Mouse (Mus musculus) fat pad, adult 2 months (tissue): Measurements from ENCODE around the gene Casz1.

Experiments
- DNase-seq: peaks from one replicate; pipeline ENCODE4 v3.0.0-alpha.2; 2011; ENCODE audit warnings: low read depth, low spot score; ENCODE audit errors: extremely low read depth

Casz1 gene

GRCm38 (mm10) chr4:148797475-148798324, 6.5 kb upstream of the Casz1 start:
- DNase-seq: peak; percentile 96

GRCm38 (mm10) chr4:148803031-148803430, 1.2 kb upstream of the Casz1 start:
- no peak for DNase-seq

- no peak for DNase-seq
Measured at GRCm38 (mm10) chr4:148803636-148804035, 593 bp upstream of the Casz1 start.

GRCm38 (mm10) chr4:148804780-148805160, 541 bp downstream of the Casz1 start:
- no peak for DNase-seq

GRCm38 (mm10) chr4:148805161-148805810, 1.1 kb downstream of the Casz1 start:
- DNase-seq: no peak

GRCm38 (mm10) chr4:148805811-148806747, 1.9 kb downstream of the Casz1 start:
- no peak for DNase-seq

- DNase-seq: no peak
Measured at GRCm38 (mm10) chr4:148806836-148807235, 2.6 kb downstream of the Casz1 start.

- no peak for DNase-seq
Measured at GRCm38 (mm10) chr4:148807397-148807796, 3.2 kb downstream of the Casz1 start.

- DNase-seq: no peak
Measured at GRCm38 (mm10) chr4:148808839-148809238, 4.6 kb downstream of the Casz1 start.

GRCm38 (mm10) chr4:148810706-148811105, 6.5 kb downstream of the Casz1 start:
- no peak for DNase-seq

- DNase-seq: no peak
Measured at GRCm38 (mm10) chr4:148811940-148812339, 7.7 kb downstream of the Casz1 start.

GRCm38 (mm10) chr4:148813247-148813646, 9.0 kb downstream of the Casz1 start:
- DNase-seq: no peak

GRCm38 (mm10) chr4:148816556-148816955, 12.3 kb downstream of the Casz1 start:
- no peak for DNase-seq

- no peak for DNase-seq
Measured at GRCm38 (mm10) chr4:148818161-148818560, 13.9 kb downstream of the Casz1 start.

- DNase-seq: no peak
Measured at GRCm38 (mm10) chr4:148820171-148820570, 15.9 kb downstream of the Casz1 start.

- no peak for DNase-seq
Measured at GRCm38 (mm10) chr4:148823281-148823680, 19.1 kb downstream of the Casz1 start.

GRCm38 (mm10) chr4:148830350-148830749, 26.1 kb downstream of the Casz1 start:
- no peak for DNase-seq

GRCm38 (mm10) chr4:148833245-148833990, 29.2 kb downstream of the Casz1 start:
- DNase-seq: no peak

GRCm38 (mm10) chr4:148836391-148836790, 32.2 kb downstream of the Casz1 start:
- DNase-seq: no peak

GRCm38 (mm10) chr4:148837046-148837445, 32.8 kb downstream of the Casz1 start:
- no peak for DNase-seq

- no peak for DNase-seq
Measured at GRCm38 (mm10) chr4:148837644-148838043, 33.4 kb downstream of the Casz1 start.
